Mouse (Mus musculus): Measurements from ENCODE around the gene Crtc2. TPM values are rescaled to one million over a fixed set of nuclear protein-coding genes. Genes with fewer than 3 reads are reported as not detected.
A peak's percentile ranks its signal among the peaks of the same experiment; 100 is the strongest.
"Not testable (repeated sequence)": the region's sequence is repeated elsewhere in the genome, so short reads cannot be mapped to it uniquely, and the experiment has no call there.

Crtc2 gene
- polyA plus RNA-seq, 1 experiment from 2014 or later, result 24.6 TPM

DNA sequence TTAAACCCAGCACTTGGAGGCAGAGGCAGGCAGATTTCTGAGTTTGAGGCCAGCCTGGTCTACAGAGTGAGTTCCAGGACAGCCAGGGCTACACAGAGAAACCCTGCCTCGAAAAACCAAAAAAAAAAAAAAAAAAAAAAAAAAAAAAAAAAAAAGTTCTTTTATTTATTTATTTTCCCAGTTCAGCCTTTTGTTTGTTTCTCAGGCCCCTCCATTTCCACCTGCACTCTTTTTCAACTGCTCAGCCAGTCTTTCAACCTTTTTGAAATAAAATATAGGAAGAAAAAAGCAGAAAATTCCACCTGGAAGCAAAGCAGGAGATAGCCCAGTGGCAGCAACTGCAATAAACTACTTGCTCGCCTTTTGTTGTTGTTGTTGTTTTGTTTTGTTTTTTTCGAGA, 35.4 kb downstream of the Crtc2 start:
- H3K36me3 ChIP-seq (ENCODE audit: control insufficient read depth, insufficient read depth, low read length); H3K4me3 ChIP-seq (ENCODE audit: low read depth, low read length); H3K27me3 ChIP-seq (ENCODE audit: control insufficient read depth, insufficient read depth, low read depth, low read length); H3K4me1 ChIP-seq (ENCODE audit: control insufficient read depth, insufficient read depth, low read length); ATAC-seq; H3K9me3 ChIP-seq (replicated peaks; ENCODE audit: control insufficient read depth, low read length, poor library complexity, severe bottlenecking); H3K4me2 ChIP-seq (ENCODE audit: low read length); H3K9ac ChIP-seq (ENCODE audit: low read depth, low read length); H3K27ac ChIP-seq (ENCODE audit: low read length): not testable (repeated sequence)
- WGBS, result 86% methylated on average over 2 of the region's 3 CpGs

DNA sequence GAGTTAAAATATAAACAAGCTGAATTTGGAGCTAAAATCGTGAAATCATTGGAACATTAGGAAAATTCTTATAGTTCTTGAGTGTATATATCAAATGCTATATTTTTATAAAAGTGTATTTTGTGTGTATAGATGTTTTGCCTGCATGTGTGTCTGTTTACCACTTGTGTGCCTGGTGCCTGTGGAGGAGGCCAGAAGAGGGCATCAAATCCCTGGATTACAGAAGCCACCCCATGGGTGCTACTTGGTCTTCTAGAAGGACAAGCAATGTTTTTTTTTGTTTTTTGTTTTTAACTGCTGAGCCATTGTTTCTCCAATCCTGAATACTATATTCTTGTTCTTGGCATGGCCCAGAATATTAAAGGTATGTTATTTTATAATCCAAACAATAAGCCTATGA, 36.6 kb downstream of the Crtc2 start:
- Histone ChIP-seq H3K27me3 (ENCODE audit: control insufficient read depth, insufficient read depth, low read depth, low read length) (no peaks in the 10 kb centered on the region), H3K9ac (ENCODE audit: low read depth, low read length) (no peak overlapping the region), H3K9me3 (replicated peaks; ENCODE audit: control insufficient read depth, low read length, poor library complexity, severe bottlenecking) (no peaks in the 10 kb centered on the region), H3K36me3 (ENCODE audit: control insufficient read depth, insufficient read depth, low read length) (no peaks in the 10 kb centered on the region), H3K27ac (ENCODE audit: low read length) (no peak overlapping the region), H3K4me3 (ENCODE audit: low read depth, low read length) (no peak overlapping the region), H3K4me1 (ENCODE audit: control insufficient read depth, insufficient read depth, low read length) (peaks cover 20% of the 10 kb centered on the region), H3K4me2 (ENCODE audit: low read length) (no peak overlapping the region)
- WGBS, result 85% methylated on average over 1 of the region's 1 CpGs
- ATAC-seq, result no peak

DNA sequence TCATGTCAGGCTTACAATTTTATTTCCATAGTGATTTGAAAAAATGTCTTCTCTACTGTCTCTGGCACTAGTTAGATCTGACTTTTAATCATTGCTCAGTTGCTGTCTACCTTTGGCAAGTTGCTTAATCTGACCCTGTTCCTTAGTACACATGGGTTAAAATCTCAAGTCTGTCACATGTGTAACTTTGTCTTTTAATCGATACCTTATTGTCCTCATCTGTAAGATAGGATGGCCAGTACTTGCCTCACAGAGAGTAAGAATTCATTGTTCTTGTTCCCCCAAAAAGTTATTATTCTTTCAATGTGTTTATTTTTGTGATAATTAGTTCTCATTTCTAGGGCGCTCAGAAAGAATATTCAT, 38.0 kb downstream of the Crtc2 start:
- no peak for ATAC-seq

DNA sequence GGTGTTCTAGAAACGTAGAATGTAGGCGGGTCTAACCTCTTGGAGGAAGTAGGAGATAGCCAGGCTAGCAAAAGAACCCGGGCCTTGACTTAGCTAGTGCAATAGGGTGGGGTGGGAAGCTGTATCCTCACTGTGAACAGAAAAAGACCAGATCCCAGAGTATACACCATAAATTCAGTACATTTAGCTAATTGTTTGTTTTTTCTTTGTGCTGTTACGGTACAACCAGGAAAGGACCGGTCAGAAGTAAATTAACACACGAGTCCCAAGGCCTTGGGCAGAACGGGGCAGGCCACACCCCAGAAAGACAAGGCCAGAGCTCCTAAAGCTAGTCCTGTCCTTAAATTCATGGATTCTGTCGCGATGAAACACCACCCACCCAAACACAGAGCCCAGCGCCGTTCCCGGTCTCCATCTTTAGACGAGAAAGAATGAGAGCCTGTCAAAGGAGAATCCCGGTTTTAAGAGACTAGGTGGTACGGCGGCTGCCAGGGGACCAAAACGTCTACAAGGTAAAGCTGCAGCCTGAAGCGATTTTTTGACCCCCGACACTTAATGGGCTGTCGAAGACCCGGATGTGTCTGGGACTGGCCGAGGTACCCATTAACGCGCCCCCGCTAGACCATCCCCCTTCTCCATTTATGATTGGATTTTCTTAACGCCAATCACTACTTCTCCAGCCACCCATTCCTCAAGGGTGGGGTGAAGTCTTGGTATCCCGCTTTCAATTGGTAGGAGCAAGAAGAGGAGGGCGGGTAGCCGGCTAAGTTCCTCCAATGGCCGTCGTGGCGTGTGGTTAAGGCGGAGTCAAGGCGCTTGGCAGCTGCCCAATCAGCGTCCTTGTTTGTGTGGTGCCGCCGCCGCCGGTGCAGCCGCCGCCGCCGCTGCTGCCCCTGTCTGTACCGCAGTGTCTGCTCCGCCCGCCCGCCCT, 38.6 kb downstream of the Crtc2 start, which contains the start of gene Gatad2b:
Gatad2b (plus strand) TSS at position 834 of the 931 bp plus-strand sequence.
- peak within 1 kb of the TSS; percentile 83 for H3K9ac ChIP-seq (ENCODE audit: low read depth, low read length)
- peak; percentile 99 for ATAC-seq
- peak within 1 kb of the TSS; percentile 86 for H3K4me3 ChIP-seq (ENCODE audit: low read depth, low read length)
- H3K36me3 ChIP-seq (ENCODE audit: control insufficient read depth, insufficient read depth, low read length), result no peaks in the 10 kb centered on the region
- H3K27me3 ChIP-seq (ENCODE audit: control insufficient read depth, insufficient read depth, low read depth, low read length), result no peaks in the 10 kb centered on the region
- no peaks in the 10 kb centered on the region for H3K9me3 ChIP-seq (replicated peaks; ENCODE audit: control insufficient read depth, low read length, poor library complexity, severe bottlenecking)
- peak within 1 kb of the TSS; percentile 87 for H3K4me2 ChIP-seq (ENCODE audit: low read length)
- H3K27ac ChIP-seq (ENCODE audit: low read length), result peak within 1 kb of the TSS; percentile 96
- under 1% methylated on average over 46 of the region's 47 CpGs for WGBS
- peaks cover 27% of the 10 kb centered on the region for H3K4me1 ChIP-seq (ENCODE audit: control insufficient read depth, insufficient read depth, low read length)

More for the DNA sequence above, 38.0 kb downstream of the Crtc2 start:
- peak overlapping the region; percentile 96 for H3K27ac ChIP-seq (ENCODE audit: low read length)
- H3K36me3 ChIP-seq (ENCODE audit: control insufficient read depth, insufficient read depth, low read length), result no peaks in the 10 kb centered on the region
- H3K9ac ChIP-seq (ENCODE audit: low read depth, low read length), result peak overlapping the region; percentile 83
- H3K4me1 ChIP-seq (ENCODE audit: control insufficient read depth, insufficient read depth, low read length), result peaks cover 25% of the 10 kb centered on the region
- peak overlapping the region; percentile 86 for H3K4me3 ChIP-seq (ENCODE audit: low read depth, low read length)
- H3K9me3 ChIP-seq (replicated peaks; ENCODE audit: control insufficient read depth, low read length, poor library complexity, severe bottlenecking), result no peaks in the 10 kb centered on the region
- H3K27me3 ChIP-seq (ENCODE audit: control insufficient read depth, insufficient read depth, low read depth, low read length), result no peaks in the 10 kb centered on the region
- 34% methylated on average over 2 of the region's 2 CpGs for WGBS
- peak overlapping the region; percentile 44 for H3K4me2 ChIP-seq (ENCODE audit: low read length)

DNA sequence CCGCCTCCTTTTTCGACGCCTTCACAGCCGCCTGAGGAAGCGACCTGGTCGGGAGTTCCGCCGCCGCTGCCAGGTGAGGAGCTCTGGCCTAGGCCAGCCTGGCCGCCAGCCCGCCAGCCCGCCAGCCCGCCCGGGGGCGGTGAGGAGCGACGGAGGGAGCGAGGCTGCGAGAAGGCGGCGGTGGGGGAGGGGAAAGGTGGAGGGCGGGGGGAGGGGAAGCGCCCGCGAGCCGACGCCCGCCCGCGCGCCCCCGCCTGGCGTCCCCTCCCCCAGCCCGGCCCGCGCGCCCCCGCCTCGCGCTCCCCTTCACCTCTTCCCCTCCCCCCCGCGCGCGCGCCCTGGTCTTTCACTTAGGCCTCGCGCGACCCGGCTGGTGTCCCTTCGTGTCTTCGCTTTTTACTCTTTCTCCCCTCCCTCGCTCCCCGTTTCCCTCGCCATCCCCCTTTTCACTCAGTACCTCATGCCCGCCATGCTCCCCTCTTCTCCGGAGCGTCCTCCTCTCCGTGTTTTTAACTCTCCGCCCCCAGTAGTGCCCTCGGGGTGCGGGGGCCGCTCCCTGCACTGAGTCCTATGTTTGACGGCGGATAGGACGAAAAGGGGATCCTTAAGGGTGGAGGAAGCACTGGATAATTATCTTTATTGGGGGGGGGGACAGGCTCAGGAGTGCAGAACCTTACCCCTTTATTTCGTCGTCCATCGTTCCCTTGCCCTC, 39.5 kb downstream of the Crtc2 start:
- H3K4me1 ChIP-seq (ENCODE audit: control insufficient read depth, insufficient read depth, low read length), result peaks cover 32% of the 10 kb centered on the region
- H3K4me2 ChIP-seq (ENCODE audit: low read length), result peak overlapping the region; percentile 87
- H3K36me3 ChIP-seq (ENCODE audit: control insufficient read depth, insufficient read depth, low read length), result no peaks in the 10 kb centered on the region
- no peaks in the 10 kb centered on the region for H3K27me3 ChIP-seq (ENCODE audit: control insufficient read depth, insufficient read depth, low read depth, low read length)
- ATAC-seq, result peak; percentile 46
- H3K27ac ChIP-seq (ENCODE audit: low read length), result peak overlapping the region; percentile 93
- H3K9me3 ChIP-seq (replicated peaks; ENCODE audit: control insufficient read depth, low read length, poor library complexity, severe bottlenecking), result no peaks in the 10 kb centered on the region
- peak overlapping the region; percentile 69 for H3K9ac ChIP-seq (ENCODE audit: low read depth, low read length)
- WGBS, result under 1% methylated on average over 26 of the region's 68 CpGs
- H3K4me3 ChIP-seq (ENCODE audit: low read depth, low read length), result peak overlapping the region; percentile 86

DNA sequence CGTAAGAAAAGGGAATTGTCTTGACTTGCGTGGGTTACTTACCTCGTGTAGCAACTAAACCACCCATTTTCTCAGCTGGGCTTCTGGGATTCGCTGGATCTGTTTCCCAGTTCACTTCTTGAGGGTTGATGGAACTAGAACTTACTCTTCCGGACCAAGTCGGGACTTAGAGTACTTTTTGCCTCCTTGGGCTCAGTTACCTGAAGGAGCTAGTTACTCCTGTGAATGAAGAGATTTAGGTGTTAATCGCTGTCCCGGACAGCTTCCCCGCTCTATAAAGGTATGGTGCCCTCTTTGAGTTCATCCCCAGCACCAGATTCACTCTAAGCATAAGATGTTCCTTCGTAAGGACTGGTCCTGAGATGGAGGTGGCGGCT, 40.1 kb downstream of the Crtc2 start:
- H3K36me3 ChIP-seq (ENCODE audit: control insufficient read depth, insufficient read depth, low read length), result no peaks in the 10 kb centered on the region
- H3K27me3 ChIP-seq (ENCODE audit: control insufficient read depth, insufficient read depth, low read depth, low read length), result no peaks in the 10 kb centered on the region
- H3K9ac ChIP-seq (ENCODE audit: low read depth, low read length), result peak overlapping the region; percentile 69
- peaks cover 32% of the 10 kb centered on the region for H3K4me1 ChIP-seq (ENCODE audit: control insufficient read depth, insufficient read depth, low read length)
- ATAC-seq, result no peak
- peak overlapping the region; percentile 93 for H3K27ac ChIP-seq (ENCODE audit: low read length)
- H3K4me2 ChIP-seq (ENCODE audit: low read length), result peak overlapping the region; percentile 87
- no peaks in the 10 kb centered on the region for H3K9me3 ChIP-seq (replicated peaks; ENCODE audit: control insufficient read depth, low read length, poor library complexity, severe bottlenecking)
- H3K4me3 ChIP-seq (ENCODE audit: low read depth, low read length), result peak overlapping the region; percentile 86
- WGBS, result 1% methylated on average over 11 of the region's 11 CpGs

DNA sequence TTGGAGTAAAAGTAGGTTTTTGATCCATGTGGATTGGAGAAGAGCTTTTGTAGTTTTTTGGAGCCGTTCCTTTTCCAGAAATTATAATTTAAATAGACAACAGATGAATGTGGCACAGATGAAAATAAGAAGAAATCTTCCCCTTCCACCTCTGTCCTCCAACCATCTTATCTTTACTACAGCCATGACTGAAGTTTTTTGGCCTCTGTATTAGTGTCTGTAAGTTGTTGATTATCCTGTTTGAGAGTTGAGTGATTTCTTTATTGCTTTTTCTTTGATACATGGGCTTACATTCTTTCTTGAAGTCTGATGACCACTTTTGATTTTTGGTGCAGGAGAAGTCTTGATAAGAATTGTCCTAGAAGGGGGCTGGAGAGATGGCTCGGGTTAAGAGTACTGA, 40.7 kb downstream of the Crtc2 start:
- no peaks in the 10 kb centered on the region for H3K36me3 ChIP-seq (ENCODE audit: control insufficient read depth, insufficient read depth, low read length)
- peak overlapping the region; percentile 86 for H3K4me3 ChIP-seq (ENCODE audit: low read depth, low read length)
- WGBS, result 70% methylated on average over 2 of the region's 2 CpGs
- no peaks in the 10 kb centered on the region for H3K9me3 ChIP-seq (replicated peaks; ENCODE audit: control insufficient read depth, low read length, poor library complexity, severe bottlenecking)
- H3K4me1 ChIP-seq (ENCODE audit: control insufficient read depth, insufficient read depth, low read length), result peaks cover 32% of the 10 kb centered on the region
- H3K9ac ChIP-seq (ENCODE audit: low read depth, low read length), result peak overlapping the region; percentile 69; the same call in 1 of the 2 replicates
- peak overlapping the region; percentile 87 for H3K4me2 ChIP-seq (ENCODE audit: low read length)
- no peak for ATAC-seq
- no peaks in the 10 kb centered on the region for H3K27me3 ChIP-seq (ENCODE audit: control insufficient read depth, insufficient read depth, low read depth, low read length)
- no peak overlapping the region for H3K27ac ChIP-seq (ENCODE audit: low read length)

DNA sequence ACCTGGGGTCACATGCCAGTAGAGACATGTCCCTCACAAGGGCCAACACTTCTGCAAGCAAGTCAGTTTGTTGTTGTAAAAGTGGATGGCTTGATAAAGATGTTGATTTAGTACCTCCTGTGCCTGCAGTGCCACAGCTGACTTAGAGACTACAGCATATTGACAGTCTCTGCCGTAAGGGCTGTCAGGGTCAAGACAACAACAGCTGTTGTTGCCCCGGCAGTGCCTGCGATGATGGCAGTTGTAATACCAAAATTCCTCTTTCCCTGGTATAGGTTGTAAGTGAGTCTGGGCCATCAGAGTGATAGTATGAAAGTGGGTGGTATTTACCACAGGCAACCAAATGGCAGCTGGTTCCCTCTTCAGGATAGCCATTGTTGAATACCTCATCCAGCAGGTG, 51.8 kb downstream of the Crtc2 start:
- ATAC-seq, result no peak
- no peaks in the 10 kb centered on the region for H3K4me1 ChIP-seq (ENCODE audit: control insufficient read depth, insufficient read depth, low read length)
- H3K36me3 ChIP-seq (ENCODE audit: control insufficient read depth, insufficient read depth, low read length), result no peaks in the 10 kb centered on the region
- H3K4me2 ChIP-seq (ENCODE audit: low read length), result no peak overlapping the region
- H3K9me3 ChIP-seq (replicated peaks; ENCODE audit: control insufficient read depth, low read length, poor library complexity, severe bottlenecking), result no peaks in the 10 kb centered on the region
- H3K4me3 ChIP-seq (ENCODE audit: low read depth, low read length), result no peak overlapping the region
- WGBS, result 77% methylated on average over 3 of the region's 3 CpGs
- H3K27me3 ChIP-seq (ENCODE audit: control insufficient read depth, insufficient read depth, low read depth, low read length), result no peaks in the 10 kb centered on the region
- H3K27ac ChIP-seq (ENCODE audit: low read length), result no peak overlapping the region
- no peak overlapping the region for H3K9ac ChIP-seq (ENCODE audit: low read depth, low read length)

DNA sequence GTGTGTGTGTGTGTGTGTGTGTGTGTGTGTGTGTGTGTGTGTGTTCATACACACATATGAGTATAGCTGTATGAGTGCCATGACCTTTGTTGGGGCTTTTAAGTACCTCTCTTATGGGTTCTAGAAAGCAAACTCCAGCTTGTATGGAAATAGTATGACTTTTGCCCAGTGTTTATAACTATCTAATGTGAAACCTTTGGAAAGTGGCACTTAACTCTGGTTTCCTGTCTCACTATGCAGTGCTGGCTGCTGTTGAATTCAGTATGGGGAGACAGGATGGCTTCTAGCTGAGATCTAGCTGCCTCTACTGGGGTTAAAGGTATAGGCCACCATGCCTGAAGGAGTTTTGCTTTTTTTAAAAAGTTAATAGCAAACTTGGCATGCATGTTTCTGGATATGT, 55.6 kb downstream of the Crtc2 start:
- no peak overlapping the region for H3K4me2 ChIP-seq (ENCODE audit: low read length)
- no peaks in the 10 kb centered on the region for H3K4me1 ChIP-seq (ENCODE audit: control insufficient read depth, insufficient read depth, low read length)
- H3K27ac ChIP-seq (ENCODE audit: low read length), result no peak overlapping the region
- no peak for ATAC-seq
- no peak overlapping the region for H3K4me3 ChIP-seq (ENCODE audit: low read depth, low read length)
- H3K27me3 ChIP-seq (ENCODE audit: control insufficient read depth, insufficient read depth, low read depth, low read length), result no peaks in the 10 kb centered on the region
- H3K9me3 ChIP-seq (replicated peaks; ENCODE audit: control insufficient read depth, low read length, poor library complexity, severe bottlenecking), result no peaks in the 10 kb centered on the region
- H3K36me3 ChIP-seq (ENCODE audit: control insufficient read depth, insufficient read depth, low read length), result no peaks in the 10 kb centered on the region
- no peak overlapping the region for H3K9ac ChIP-seq (ENCODE audit: low read depth, low read length)

All from midbrain, embryonic 16.5 days (tissue).